Mouse (Mus musculus): ENCODE data around the gene Csl.
A peak's percentile ranks its signal among the peaks of the same experiment; 100 is the strongest.

DNA sequence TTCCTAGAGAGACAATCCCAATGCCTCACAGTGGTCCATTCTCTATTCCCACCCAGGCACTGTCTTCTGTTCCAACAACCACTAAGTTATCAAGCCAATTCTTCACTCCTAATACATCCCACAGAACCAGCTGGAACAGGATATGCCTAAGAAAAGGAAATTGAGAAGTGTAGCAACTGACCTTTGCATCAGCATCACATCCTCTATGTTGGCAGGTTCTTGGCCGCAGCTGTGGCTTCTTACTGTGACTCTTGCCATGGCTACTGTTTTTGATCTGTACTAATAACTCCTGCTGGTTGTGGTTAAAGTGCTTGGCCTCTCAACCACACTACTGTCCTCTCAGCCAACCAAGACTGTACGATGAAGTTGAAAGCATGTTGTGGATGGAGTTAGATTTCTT is 30.0 kb upstream of the Csl start:
- TF ChIP-seq POLR2A (IDR thresholded peaks at IDR 0.05; ENCODE audit: insufficient read length, low read depth) (no peak), POLR2AphosphoS2 (IDR thresholded peaks at IDR 0.05; ENCODE audit: insufficient read length, low read depth) (no peak), USF1 (IDR thresholded peaks at IDR 0.05; ENCODE audit: low read depth) (no peak), E2F4 (IDR thresholded peaks at IDR 0.05; ENCODE audit: insufficient read depth) (no peak), CEBPB (IDR thresholded peaks at IDR 0.05; ENCODE audit: insufficient read depth, poor library complexity, severe bottlenecking) (no peak), MAX (IDR thresholded peaks at IDR 0.05; ENCODE audit: low read depth) (no peak), REST (IDR thresholded peaks at IDR 0.05; ENCODE audit: insufficient read depth, insufficient read length) (no peak), TCF12 (IDR thresholded peaks at IDR 0.05; ENCODE audit: insufficient read depth, poor library complexity, severe bottlenecking) (no peak), MYOD1 (IDR thresholded peaks at IDR 0.05; ENCODE audit: control insufficient read depth in 1 of 3, insufficient read length in 2 of 3, low read depth in 2 of 3) (peak in 2 of 3 experiments; percentile 24 to 47), MYOG (IDR thresholded peaks at IDR 0.05; ENCODE audit: control insufficient read depth in 1 of 3, insufficient read depth in 1 of 3, insufficient read length in 2 of 3, low read depth in 2 of 3) (no peak), TCF3 (IDR thresholded peaks at IDR 0.05; ENCODE audit: insufficient read length, low read depth) (no peak), SRF (IDR thresholded peaks at IDR 0.05; ENCODE audit: control insufficient read depth, insufficient read length, low read depth) (no peak)
